Mouse (Mus musculus) kidney, adult 18-20 months (tissue): ENCODE data around the gene Eif6.
"Not testable (repeated sequence)": the region's sequence is repeated elsewhere in the genome, so short reads cannot be mapped to it uniquely, and the experiment has no call there.

Experiments
- DNase-seq: peaks from one replicate; pipeline ENCODE4 v3.0.0; 2021

Eif6 gene

DNA sequence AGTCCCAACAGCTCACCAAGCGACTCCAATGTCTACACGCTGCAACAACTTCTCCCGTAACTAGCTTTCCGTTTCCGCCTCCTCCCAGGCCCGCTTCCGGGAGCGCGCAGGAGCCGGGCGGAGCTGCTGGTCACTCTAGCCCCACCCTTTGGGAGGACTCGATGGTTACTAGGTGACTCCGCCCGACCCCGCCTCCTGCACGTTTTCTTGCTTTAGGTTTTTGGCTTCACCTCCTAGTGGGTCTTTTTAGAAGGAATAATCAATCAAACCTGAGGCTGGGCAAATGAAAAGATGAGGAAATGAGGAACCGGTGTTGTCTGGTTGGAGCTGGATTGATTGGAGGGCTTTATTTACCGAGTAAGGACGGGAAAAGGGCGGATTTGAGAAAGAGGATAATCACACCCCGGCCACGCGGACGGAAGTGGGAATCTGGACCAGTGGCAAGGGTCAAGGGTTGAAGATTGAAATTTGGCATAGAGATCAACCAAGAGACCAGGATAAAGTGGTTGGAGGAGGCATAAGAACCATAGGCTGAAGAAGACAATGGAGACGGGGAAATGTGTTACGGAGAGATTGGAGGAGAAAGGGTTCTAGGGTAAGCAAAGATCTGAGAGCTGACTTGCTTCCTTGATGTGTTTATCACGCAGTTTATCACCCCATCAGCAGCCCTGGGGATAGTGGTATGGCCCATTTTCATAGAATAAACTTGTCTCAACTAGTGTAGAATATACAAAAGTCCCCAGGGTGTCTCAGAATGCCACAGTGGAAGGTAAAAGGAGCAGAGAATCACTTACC is at the start of gene Eif6:
Eif6 (minus strand) TSS at position 296 of the 795 bp plus-strand sequence.
- DNase-seq: peak; percentile 90

DNA sequence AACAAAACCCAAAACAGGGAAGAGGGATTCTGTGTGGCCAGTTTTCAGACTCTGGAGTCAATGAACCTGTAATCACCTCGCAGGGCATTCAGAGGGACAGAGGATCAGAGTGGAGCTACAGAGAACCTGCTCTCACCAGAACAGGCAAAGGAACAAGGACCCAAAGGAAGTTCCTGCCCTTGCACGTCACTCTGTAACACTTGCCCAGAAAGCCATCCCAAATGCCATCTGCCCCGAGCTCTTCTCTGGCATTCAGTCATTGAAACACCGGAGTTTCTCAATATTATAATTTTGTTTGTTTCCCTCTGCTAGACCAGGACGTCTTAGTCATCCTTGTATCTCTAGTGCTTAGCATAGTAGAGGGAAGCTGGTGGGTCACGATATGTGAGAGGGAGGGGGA is 46.9 kb upstream of the Eif6 start:
- DNase-seq: no peak

- no peak for DNase-seq
Observed at GRCm38 (mm10) chr2:155872930-155873507, 46.3 kb upstream of the Eif6 start.

DNA sequence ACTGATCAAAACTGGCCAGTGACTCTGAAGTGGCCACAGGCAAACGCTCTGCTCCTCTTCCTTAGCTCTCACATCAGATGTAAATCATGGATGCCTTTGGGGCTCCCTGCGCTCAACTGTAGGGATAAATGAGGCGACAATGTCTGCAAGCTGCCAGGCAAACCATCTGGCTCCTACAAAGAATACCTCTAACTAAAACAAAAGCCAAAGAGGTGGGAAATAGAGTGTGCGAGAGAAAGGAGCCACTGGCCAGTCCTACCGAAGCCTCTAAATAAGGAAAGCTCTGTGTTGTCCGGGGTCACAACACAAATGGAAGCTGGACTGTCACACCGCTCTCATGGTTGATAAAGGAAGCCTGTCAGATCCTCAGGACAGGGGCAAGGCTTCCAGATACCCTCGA is 45.8 kb upstream of the Eif6 start:
- no peak for DNase-seq

- DNase-seq: no peak
Observed at GRCm38 (mm10) chr2:155869772-155870171, 43.0 kb upstream of the Eif6 start.

DNA sequence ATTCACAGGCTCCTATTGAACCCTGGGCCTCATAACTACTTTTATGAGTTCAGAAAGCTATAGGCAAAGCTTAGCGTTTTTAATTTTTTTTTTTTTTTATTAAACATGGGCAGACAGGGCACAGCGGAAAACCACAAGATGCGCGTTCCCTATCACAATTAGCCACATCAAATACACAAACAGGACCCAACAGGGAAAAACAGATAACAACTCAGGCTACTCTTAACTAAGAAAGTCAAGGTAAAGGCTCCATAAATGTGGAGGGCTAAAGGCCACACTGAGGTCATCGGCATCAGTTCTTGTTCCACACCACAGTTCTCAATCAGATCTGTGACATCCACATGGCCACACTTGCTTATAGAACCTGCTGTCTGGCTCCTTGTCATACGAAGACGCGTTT is 41.6 kb upstream of the Eif6 start:
- DNase-seq: no peak

DNA sequence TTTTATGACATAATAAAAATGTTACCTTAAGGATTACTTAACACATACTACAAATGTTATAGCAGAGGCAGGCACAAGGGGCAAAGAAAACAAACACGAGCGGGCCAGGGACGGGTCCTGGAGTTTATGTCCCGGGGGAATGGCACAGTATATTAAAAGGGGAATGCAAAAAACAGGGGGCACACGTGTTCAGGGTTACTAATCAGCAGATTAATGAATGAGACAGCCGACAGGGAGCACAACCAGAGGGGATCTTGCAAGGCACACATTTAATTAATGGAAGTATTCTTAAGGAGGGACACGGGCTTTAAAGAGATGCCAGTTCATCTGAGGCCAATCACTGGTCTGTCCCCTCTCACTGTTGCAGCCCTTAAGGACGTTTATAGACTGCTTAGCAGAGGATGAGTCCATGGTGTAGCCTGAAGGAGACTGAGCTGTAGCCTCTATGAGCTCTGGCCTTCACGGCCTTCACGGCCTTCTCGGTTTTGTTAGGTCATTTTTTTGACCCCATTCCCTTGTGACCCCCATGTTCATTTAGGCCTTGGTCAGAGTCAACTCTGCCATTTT is 36.7 kb upstream of the Eif6 start:
- no peak for DNase-seq

- DNase-seq: no peak
Observed at GRCm38 (mm10) chr2:155862573-155863300, 36.0 kb upstream of the Eif6 start.

GRCm38 (mm10) chr2:155861581-155861980 is 34.9 kb upstream of the Eif6 start:
- DNase-seq: no peak

DNA sequence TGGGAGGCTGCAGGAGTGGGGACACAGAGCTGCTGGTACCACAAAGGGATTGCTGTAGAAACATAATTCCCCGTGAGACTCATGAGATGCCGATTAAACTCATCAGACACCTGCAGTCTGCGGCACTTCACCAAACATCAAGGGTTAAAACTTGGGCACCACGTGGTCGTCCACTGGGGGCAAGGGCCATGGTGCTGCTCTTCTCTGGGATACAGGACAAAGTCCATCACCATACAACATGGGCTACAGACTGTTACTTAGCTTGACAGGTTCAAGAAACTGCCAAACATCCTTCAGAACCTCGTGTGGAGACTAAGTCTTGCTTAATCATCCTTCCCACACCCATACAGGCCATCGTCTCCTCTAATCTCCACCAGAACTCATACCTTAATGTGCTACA is 33.4 kb upstream of the Eif6 start:
- DNase-seq: peak; percentile 47

GRCm38 (mm10) chr2:155852536-155852935 is 25.8 kb upstream of the Eif6 start:
- DNase-seq: no peak

GRCm38 (mm10) chr2:155850120-155850519 is 23.4 kb upstream of the Eif6 start:
- DNase-seq: no peak

GRCm38 (mm10) chr2:155849464-155849863 is 22.7 kb upstream of the Eif6 start:
- no peak for DNase-seq

DNA sequence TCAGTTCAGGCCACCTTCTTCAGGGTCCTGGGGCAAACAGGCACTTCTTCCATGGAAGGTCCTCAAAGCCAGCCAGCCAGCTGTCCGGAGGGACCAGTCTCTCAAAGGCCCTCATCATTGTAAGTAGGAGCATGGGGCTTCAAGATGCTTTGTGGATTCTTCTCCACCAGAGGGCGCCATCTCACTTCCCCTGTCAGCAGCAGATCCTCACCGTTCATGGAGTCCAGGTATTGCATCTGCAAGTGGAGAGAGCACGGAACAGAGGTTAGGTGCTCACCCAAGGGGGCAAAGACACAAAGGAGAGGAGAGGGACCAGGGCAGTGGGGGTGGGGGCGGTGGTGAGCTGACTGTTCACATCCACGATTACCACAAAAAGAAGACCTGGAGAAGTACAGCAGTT is 21.6 kb upstream of the Eif6 start:
- DNase-seq: peak; percentile 82

GRCm38 (mm10) chr2:155846930-155847329 is 20.2 kb upstream of the Eif6 start:
- no peak for DNase-seq

- DNase-seq: no peak
Observed at GRCm38 (mm10) chr2:155838961-155839360, 12.2 kb upstream of the Eif6 start.

GRCm38 (mm10) chr2:155837961-155838360 is 11.2 kb upstream of the Eif6 start:
- no peak for DNase-seq

DNA sequence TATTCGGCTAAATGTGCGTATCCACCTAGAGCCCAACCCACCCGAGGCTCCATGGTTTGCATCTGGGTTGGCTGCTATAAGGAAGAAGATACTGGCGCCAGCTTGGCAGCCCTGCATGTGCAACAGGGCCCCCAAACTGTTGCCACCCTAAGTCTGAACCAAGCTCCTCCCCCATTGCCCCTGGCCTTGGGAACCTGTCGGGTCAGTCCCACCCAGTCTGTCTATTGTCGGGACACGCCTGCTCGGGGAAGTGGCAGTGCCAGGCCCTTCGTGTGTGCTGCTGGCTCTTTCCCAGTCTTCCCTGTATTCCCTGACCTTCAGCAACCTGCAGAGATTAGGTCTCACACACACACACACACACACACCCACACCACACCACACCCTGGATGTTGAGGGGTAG is 8.0 kb upstream of the Eif6 start, which contains the start of gene Fam83c:
Fam83c (minus strand) TSS at position 123 of the 400 bp plus-strand sequence.
- DNase-seq: no peak

DNA sequence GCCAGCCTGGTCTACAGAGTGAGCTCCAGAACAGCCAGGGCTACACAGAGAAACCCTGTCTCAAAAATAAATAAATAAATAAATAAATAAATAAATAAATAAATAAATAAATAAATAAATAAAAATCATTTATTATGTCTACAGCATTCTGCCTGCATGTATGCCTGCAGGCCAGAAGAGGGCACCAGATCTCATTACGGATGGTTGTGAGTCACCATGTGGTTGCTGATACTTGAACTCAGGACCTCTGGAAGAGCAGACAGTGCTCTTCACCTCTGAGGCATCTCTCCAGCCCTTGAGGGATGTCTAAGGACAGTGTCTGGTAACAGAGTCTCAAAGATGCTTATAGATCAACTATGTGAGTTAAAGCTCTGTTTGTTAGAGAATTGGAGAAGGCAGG is 5.4 kb upstream of the Eif6 start:
- DNase-seq: not testable (repeated sequence)

GRCm38 (mm10) chr2:155831302-155831701 is 4.6 kb upstream of the Eif6 start:
- no peak for DNase-seq

- no peak for DNase-seq
Observed at GRCm38 (mm10) chr2:155830841-155831240, 4.1 kb upstream of the Eif6 start.

DNA sequence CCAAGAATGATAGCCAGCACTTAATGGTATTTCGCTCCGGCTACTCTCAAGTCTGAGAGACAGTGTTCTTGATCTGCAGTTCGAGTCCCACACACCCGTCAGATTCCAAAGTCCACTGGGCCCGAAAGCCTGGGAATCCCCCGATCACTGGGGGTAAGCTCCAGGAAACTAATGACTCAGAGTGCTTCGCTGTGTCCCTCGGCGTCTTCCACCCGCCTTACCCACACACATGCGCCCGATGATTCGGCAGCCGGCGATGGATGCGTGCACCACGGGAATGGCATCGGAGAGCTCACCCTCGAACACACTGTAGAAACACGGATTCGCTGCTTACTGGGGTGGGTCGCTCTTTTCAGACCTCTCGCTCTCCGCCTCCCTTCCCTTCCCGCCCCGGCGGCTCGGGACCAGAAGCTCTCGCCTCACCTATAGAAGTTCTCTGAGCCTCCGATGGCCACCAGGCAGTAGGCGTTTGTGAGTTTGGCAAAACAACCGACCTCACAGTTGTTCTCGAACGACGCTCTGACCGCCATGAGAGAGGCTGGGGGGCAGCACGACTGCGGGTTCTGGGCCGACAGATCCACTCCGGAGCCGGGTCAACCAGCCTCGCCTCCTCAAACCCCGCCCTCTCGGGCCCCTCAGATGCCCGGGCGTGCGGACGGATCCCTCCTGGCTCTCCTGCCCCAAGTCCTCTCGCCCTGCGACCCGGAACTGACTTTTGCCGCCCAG is 658 bp downstream of the Eif6 start:
- peak; percentile 18 for DNase-seq

- no peak for DNase-seq
Observed at GRCm38 (mm10) chr2:155823722-155824121, 3.0 kb downstream of the Eif6 start.
